Mouse (Mus musculus) embryonic facial prominence, embryonic 15.5 days (tissue): ENCODE results near the gene Cenpv. TPM values are rescaled to one million over a fixed set of nuclear protein-coding genes. Genes with fewer than 3 reads are reported as not detected.

Experiments
- ATAC-seq: fragments of 200-750 bp; cut with Nextera tagmentation; 2 replicates; pipeline ENCODE4 v1.8.0; 2017; ENCODE audit warnings: low read depth, moderate TSS enrichment; ENCODE audit not compliant: insufficient number of reproducible peaks, low FRiP score, low TSS enrichment
- H3K27ac ChIP-seq: fragments of 300-500 bp; sonication (generic); replicated peaks from 2 replicates; pipeline ENCODE4 v1.5.1; 2015; ENCODE audit warnings: mild to moderate bottlenecking, inconsistent platforms
- H3K27me3 ChIP-seq: fragments of 300-500 bp; sonication (generic); 2 replicates; pipeline ENCODE4 v1.6.1; 2015; ENCODE audit warnings: inconsistent platforms
- H3K36me3 ChIP-seq: fragments of 300-500 bp; sonication (generic); 2 replicates; pipeline ENCODE4 v1.6.1; 2015; ENCODE audit warnings: mild to moderate bottlenecking, inconsistent platforms
- H3K4me1 ChIP-seq: fragments of 300-500 bp; sonication (generic); 2 replicates; pipeline ENCODE4 v1.6.1; 2015; ENCODE audit warnings: inconsistent platforms
- H3K4me2 ChIP-seq: fragments of 300-500 bp; sonication (generic); replicated peaks from 2 replicates; pipeline ENCODE4 v1.6.1; 2015; ENCODE audit warnings: mild to moderate bottlenecking, inconsistent platforms
- H3K4me3 ChIP-seq: fragments of 300-500 bp; sonication (generic); replicated peaks from 2 replicates; pipeline ENCODE4 v1.5.1; 2015; ENCODE audit warnings: mild to moderate bottlenecking, inconsistent platforms
- H3K9ac ChIP-seq: fragments of 300-500 bp; sonication (generic); 2 replicates; pipeline ENCODE4 v1.6.1; 2015; ENCODE audit warnings: inconsistent platforms
- H3K9me3 ChIP-seq: fragments of 300-500 bp; sonication (generic); replicated peaks from 2 replicates; pipeline ENCODE4 v1.6.1; 2016; ENCODE audit warnings: inconsistent platforms
- WGBS: fragments of 180-500 bp; shearing (Covaris S2); methylation state at CpG from one replicate; pipeline ENCODE4 v1.1.7; 2015; 5-methylcytosine and 5-hydroxymethylcytosine counted together
- polyA plus RNA-seq: library from polyadenylated mRNA; unstranded; fragments of >200 nt; fragmentation: Nextera tagmentation; extraction: Ambion mirVana; gene quantifications from 2 replicates; pipeline ENCODE4 v1.2.1, GENCODE M21; 2015

Cenpv gene
- polyA plus RNA-seq, 1 experiment from 2014 or later = 29.0 TPM

- WGBS = 59% methylated on average over 1 of the region's 1 CpGs
- Histone ChIP-seq H3K27ac (no peak overlapping the region), H3K9ac (no peak overlapping the region), H3K9me3 (no peaks in the 10 kb centered on the region), H3K36me3 (no peaks in the 10 kb centered on the region), H3K4me1 (no peaks in the 10 kb centered on the region), H3K27me3 (no peaks in the 10 kb centered on the region), H3K4me3 (no peak overlapping the region), H3K4me2 (no peak overlapping the region)
- no peak for ATAC-seq
These were observed 27.1 kb upstream of the Cenpv start for GRCm38 (mm10) chr11:62566211-62566610.

- H3K27ac ChIP-seq = no peak overlapping the region
- no peak for ATAC-seq
- H3K4me2 ChIP-seq = no peak overlapping the region
- H3K9me3 ChIP-seq = no peaks in the 10 kb centered on the region
- H3K27me3 ChIP-seq = no peaks in the 10 kb centered on the region
- no peak overlapping the region for H3K4me3 ChIP-seq
- 46% methylated on average over 7 of the region's 7 CpGs for WGBS
- H3K9ac ChIP-seq = no peak overlapping the region
- no peaks in the 10 kb centered on the region for H3K4me1 ChIP-seq
- no peaks in the 10 kb centered on the region for H3K36me3 ChIP-seq
These were observed 26.7 kb upstream of the Cenpv start for GRCm38 (mm10) chr11:62565747-62566146.

- no peaks in the 10 kb centered on the region for H3K36me3 ChIP-seq
- H3K4me2 ChIP-seq = no peak overlapping the region
- H3K4me3 ChIP-seq = no peak overlapping the region
- 72% methylated on average over 2 of the region's 2 CpGs for WGBS
- no peak overlapping the region for H3K27ac ChIP-seq
- no peaks in the 10 kb centered on the region for H3K9me3 ChIP-seq
- H3K27me3 ChIP-seq = no peaks in the 10 kb centered on the region
- ATAC-seq = no peak
- no peaks in the 10 kb centered on the region for H3K4me1 ChIP-seq
- no peak overlapping the region for H3K9ac ChIP-seq
These were observed 24.5 kb upstream of the Cenpv start for GRCm38 (mm10) chr11:62563590-62563989.

- Histone ChIP-seq H3K9me3 (no peaks in the 10 kb centered on the region), H3K36me3 (no peaks in the 10 kb centered on the region), H3K4me3 (peak overlapping the region; percentile 37), H3K9ac (no peak overlapping the region), H3K27me3 (no peaks in the 10 kb centered on the region), H3K4me1 (peaks cover 6% of the 10 kb centered on the region; the same call in 1 of the 2 replicates), H3K4me2 (peak overlapping the region; percentile 67), H3K27ac (no peak overlapping the region)
- WGBS = 31% methylated on average over 43 of the region's 43 CpGs
- ATAC-seq = no peak
These were observed 21.5 kb upstream of the Cenpv start for GRCm38 (mm10) chr11:62560463-62561016.

- Histone ChIP-seq H3K4me3 (no peak overlapping the region), H3K4me2 (no peak overlapping the region), H3K27me3 (no peaks in the 10 kb centered on the region), H3K9ac (no peak overlapping the region), H3K4me1 (peaks cover 21% of the 10 kb centered on the region), H3K27ac (no peak overlapping the region), H3K9me3 (no peaks in the 10 kb centered on the region), H3K36me3 (peaks cover 11% of the 10 kb centered on the region; the same call in 1 of the 2 replicates)
- ATAC-seq = no peak
- 48% methylated on average over 6 of the region's 6 CpGs for WGBS
These were observed 20.0 kb upstream of the Cenpv start for GRCm38 (mm10) chr11:62558961-62559646.

- Histone ChIP-seq H3K4me3 (no peak overlapping the region), H3K27me3 (no peaks in the 10 kb centered on the region), H3K9me3 (no peaks in the 10 kb centered on the region), H3K4me2 (no peak overlapping the region), H3K4me1 (peaks cover 30% of the 10 kb centered on the region), H3K36me3 (peaks cover 15% of the 10 kb centered on the region; the same call in 1 of the 2 replicates), H3K9ac (no peak overlapping the region), H3K27ac (0 out of 2 replicates have a peak overlapping the region, but pooled peaks have one; percentile 4)
- no peak for ATAC-seq
- 32% methylated on average over 2 of the region's 2 CpGs for WGBS
These were observed 19.1 kb upstream of the Cenpv start for GRCm38 (mm10) chr11:62558152-62558551.

- Histone ChIP-seq H3K9ac (no peak overlapping the region), H3K27me3 (no peaks in the 10 kb centered on the region), H3K9me3 (no peaks in the 10 kb centered on the region), H3K4me2 (no peak overlapping the region), H3K36me3 (peaks cover 15% of the 10 kb centered on the region; the same call in 1 of the 2 replicates), H3K4me1 (peaks cover 30% of the 10 kb centered on the region), H3K27ac (no peak overlapping the region), H3K4me3 (no peak overlapping the region)
- no peak for ATAC-seq
- 65% methylated on average over 5 of the region's 5 CpGs for WGBS
These were observed 18.1 kb upstream of the Cenpv start for GRCm38 (mm10) chr11:62557205-62557604.

- no peak overlapping the region for H3K4me2 ChIP-seq
- H3K27me3 ChIP-seq = no peaks in the 10 kb centered on the region
- ATAC-seq = no peak
- H3K4me1 ChIP-seq = peaks cover 30% of the 10 kb centered on the region
- no peaks in the 10 kb centered on the region for H3K9me3 ChIP-seq
- H3K4me3 ChIP-seq = no peak overlapping the region
- H3K36me3 ChIP-seq = peaks cover 15% of the 10 kb centered on the region; the same call in 1 of the 2 replicates
- no peak overlapping the region for H3K27ac ChIP-seq
- H3K9ac ChIP-seq = no peak overlapping the region
These were observed 16.9 kb upstream of the Cenpv start for GRCm38 (mm10) chr11:62555896-62556412.

- Histone ChIP-seq H3K27me3 (no peaks in the 10 kb centered on the region), H3K4me3 (peak overlapping the region; percentile 38; the same call in 1 of the 2 replicates), H3K9ac (no peak overlapping the region), H3K36me3 (peaks cover 15% of the 10 kb centered on the region; the same call in 1 of the 2 replicates), H3K4me1 (peaks cover 30% of the 10 kb centered on the region), H3K9me3 (no peaks in the 10 kb centered on the region), H3K4me2 (peak overlapping the region; percentile 65), H3K27ac (no peak overlapping the region)
- ATAC-seq = no peak
These were observed 16.0 kb upstream of the Cenpv start for GRCm38 (mm10) chr11:62554934-62555517.

GRCm38 (mm10) chr11:62554163-62554855, 15.2 kb upstream of the Cenpv start:
- Histone ChIP-seq H3K27ac (no peak overlapping the region), H3K4me1 (peaks cover 37% of the 10 kb centered on the region), H3K9me3 (no peaks in the 10 kb centered on the region), H3K9ac (no peak overlapping the region), H3K4me3 (peak overlapping the region; percentile 38), H3K4me2 (peak overlapping the region; percentile 65), H3K36me3 (peaks cover 15% of the 10 kb centered on the region; the same call in 1 of the 2 replicates), H3K27me3 (no peaks in the 10 kb centered on the region)
- no peak for ATAC-seq
- WGBS = 59% methylated on average over 5 of the region's 5 CpGs

GRCm38 (mm10) chr11:62553633-62554032, 14.6 kb upstream of the Cenpv start:
- WGBS = 80% methylated on average over 5 of the region's 5 CpGs
- H3K9ac ChIP-seq = peak overlapping the region; percentile 21; the same call in 1 of the 2 replicates
- peak overlapping the region; percentile 38 for H3K4me3 ChIP-seq
- peaks cover 43% of the 10 kb centered on the region for H3K4me1 ChIP-seq
- no peak for ATAC-seq
- no peaks in the 10 kb centered on the region for H3K27me3 ChIP-seq
- H3K4me2 ChIP-seq = peak overlapping the region; percentile 65
- no peak overlapping the region for H3K27ac ChIP-seq
- no peaks in the 10 kb centered on the region for H3K9me3 ChIP-seq
- H3K36me3 ChIP-seq = peaks cover 15% of the 10 kb centered on the region; the same call in 1 of the 2 replicates
